Mouse (Mus musculus) liver, adult 2 months (tissue): ENCODE measurements at regions not wholly inside any gene's neighbourhood (a gene's known extent, or its start where the extent isn't known, plus 50 kb on each side); places are given as distances from the start of the nearest gene placed in this dataset.

Source experiments
- DNase-seq: peaks from one replicate; pipeline ENCODE4 v3.0.0-alpha.2; 2011; ENCODE audit warnings: low read depth, low spot score; ENCODE audit errors: extremely low read depth
- H3K27ac ChIP-seq: fragments of 200-500 bp; replicated peaks from 2 replicates; pipeline ENCODE4 v1.5.1; 2012; ENCODE audit warnings: low read depth, mild to moderate bottlenecking, control low read depth, inconsistent platforms, low read length; ENCODE audit not compliant: insufficient read depth
- H3K27me3 ChIP-seq: fragments of 200-500 bp; 2 replicates; pipeline ENCODE4 v1.6.1; 2012; ENCODE audit warnings: mild to moderate bottlenecking, moderate library complexity, low read length, inconsistent platforms; ENCODE audit not compliant: control insufficient read depth, insufficient read depth
- H3K36me3 ChIP-seq: fragments of 200-500 bp; 2 replicates; pipeline ENCODE4 v1.6.1; 2012; ENCODE audit warnings: low read length, inconsistent platforms; ENCODE audit not compliant: control insufficient read depth, insufficient read depth
- H3K4me1 ChIP-seq: fragments of 200-500 bp; 2 replicates; pipeline ENCODE4 v1.6.1; 2011; ENCODE audit warnings: low read length; ENCODE audit not compliant: control insufficient read depth, insufficient read depth
- H3K4me3 ChIP-seq: fragments of 200-500 bp; 2 replicates; pipeline ENCODE4 v1.5.1; 2011; ENCODE audit warnings: low read depth, mild to moderate bottlenecking, control low read depth, low read length, moderate library complexity; ENCODE audit not compliant: insufficient read depth
- H3K79me2 ChIP-seq: fragments of 200-500 bp; 2 replicates; pipeline ENCODE4 v1.6.1; 2012; ENCODE audit warnings: inconsistent platforms, mild to moderate bottlenecking, low read length, moderate library complexity; ENCODE audit not compliant: control insufficient read depth, insufficient read depth
- H3K9ac ChIP-seq: fragments of 200-500 bp; 2 replicates; pipeline ENCODE4 v1.6.1; 2012; ENCODE audit warnings: low read depth, mild to moderate bottlenecking, control low read depth, inconsistent platforms, low read length
- CTCF ChIP-seq: fragments of 200-500 bp; IDR thresholded peaks from 2 replicates; pipeline ENCODE4 v1.5.1; 2011; ENCODE audit warnings: low read depth, low read length, control low read depth
- POLR2A ChIP-seq: fragments of 200-500 bp; IDR thresholded peaks from 2 replicates; pipeline ENCODE4 v1.6.1; 2011; ENCODE audit warnings: low read length, control low read depth; ENCODE audit not compliant: insufficient read depth; ENCODE audit errors: extremely low read depth
- WGBS: fragments of 180-500 bp; shearing (Covaris S2); methylation state at CpG from one replicate; pipeline ENCODE4 v1.1.7; 2018; 5-methylcytosine and 5-hydroxymethylcytosine counted together

DNA sequence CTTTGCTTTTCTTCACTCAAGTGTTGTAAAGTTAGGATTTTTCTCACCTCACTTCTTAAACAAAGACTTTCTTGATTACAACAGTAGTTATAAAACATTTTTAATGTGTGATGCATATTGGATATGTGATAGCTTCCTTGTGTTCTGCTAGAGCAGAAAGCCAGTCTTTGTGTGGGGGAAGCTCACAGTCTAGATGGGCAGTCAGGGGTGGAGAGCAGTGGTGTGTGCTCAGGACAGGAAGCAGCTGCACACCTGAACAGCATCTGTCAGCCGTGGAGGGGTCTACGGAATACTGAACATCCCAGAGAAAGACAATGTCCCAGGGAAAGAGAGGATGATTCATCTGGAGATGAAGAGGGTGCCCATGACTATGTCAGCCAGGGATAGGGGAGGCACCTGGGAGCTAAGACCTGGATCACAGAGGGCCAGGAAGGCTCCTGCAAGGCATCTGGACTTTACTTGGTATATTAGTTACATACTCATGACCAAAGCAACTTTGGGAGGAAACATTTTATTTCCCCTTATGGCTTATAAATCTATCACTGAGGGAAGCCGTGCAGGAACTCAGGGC is 53.9 kb upstream of the Zfp648 start:
- no peak for TF ChIP-seq CTCF
- no peak for TF ChIP-seq POLR2A
- 87% methylated on average over 3 of the region's 3 CpGs for WGBS
- Histone ChIP-seq H3K36me3 (no peaks in the 10 kb centered on the region), H3K4me3 (no peak overlapping the region), H3K9ac (no peak overlapping the region), H3K4me1 (peaks cover 14% of the 10 kb centered on the region), H3K79me2 (no peaks in the 10 kb centered on the region), H3K27ac (no peak overlapping the region), H3K27me3 (no peaks in the 10 kb centered on the region)
- no peak for DNase-seq

DNA sequence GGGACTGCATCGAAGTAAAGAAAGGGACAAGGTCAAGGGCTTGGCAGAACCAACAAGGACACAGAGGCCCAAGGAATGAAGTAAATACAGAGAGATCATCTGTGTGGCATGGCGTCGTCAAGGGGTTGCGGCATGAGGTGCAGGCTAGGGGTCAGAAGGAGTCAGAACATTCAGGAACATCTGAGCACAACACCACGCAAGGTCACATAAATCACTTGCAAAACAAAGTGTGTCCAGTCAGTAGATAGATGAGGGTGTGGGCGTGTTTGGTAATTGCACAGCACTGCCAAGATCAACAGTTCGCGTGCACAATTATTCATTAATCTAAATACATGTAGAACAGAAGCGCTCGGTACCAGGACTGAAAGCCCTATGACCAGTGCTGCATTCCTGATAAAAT is 52.0 kb upstream of the Zfp648 start:
- no peak overlapping the region for H3K9ac ChIP-seq
- peaks cover 14% of the 10 kb centered on the region for H3K4me1 ChIP-seq
- peak overlapping the region; percentile 29 for H3K27ac ChIP-seq
- H3K4me3 ChIP-seq = no peak overlapping the region
- no peaks in the 10 kb centered on the region for H3K36me3 ChIP-seq
- no peaks in the 10 kb centered on the region for H3K27me3 ChIP-seq
- H3K79me2 ChIP-seq = no peaks in the 10 kb centered on the region
- TF ChIP-seq CTCF (no peak), POLR2A (no peak)
- WGBS = 21% methylated on average over 10 of the region's 10 CpGs
- DNase-seq = peak; percentile 94

DNA sequence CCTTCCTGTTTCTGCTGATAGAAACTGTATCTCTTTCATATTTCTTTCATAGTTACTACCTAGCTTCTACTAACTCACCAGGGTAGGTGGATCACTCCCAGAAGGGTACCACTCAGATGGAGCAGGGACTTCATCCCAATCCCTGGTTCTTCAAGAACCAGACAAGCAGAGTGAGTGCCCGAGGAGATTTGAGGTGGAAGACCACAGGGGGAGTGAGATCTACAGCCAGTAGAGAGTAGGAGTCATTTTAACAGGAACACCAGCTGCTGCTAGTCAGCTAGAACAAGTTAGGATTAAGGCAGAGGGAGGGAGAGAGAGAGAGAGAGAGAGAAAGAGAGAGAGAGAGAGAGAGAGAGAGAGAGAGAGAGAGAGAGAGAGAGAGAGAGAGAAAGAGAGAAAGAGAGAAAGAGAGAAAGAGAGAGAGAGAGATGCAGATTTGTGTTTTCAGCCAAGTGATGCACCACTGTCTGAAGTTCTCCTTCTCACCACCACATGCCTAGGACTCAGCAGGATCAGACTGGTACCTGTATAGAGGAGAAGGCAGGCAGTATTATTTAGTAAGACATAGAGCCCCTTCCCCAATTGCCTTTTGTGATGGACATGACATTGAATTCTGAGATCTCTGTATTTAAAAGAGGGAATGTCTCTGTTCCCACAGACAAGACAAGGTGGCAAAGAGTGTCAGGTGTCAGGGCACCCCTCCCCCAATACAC is 51.4 kb upstream of the Zfp648 start:
- Histone ChIP-seq H3K4me3 (no peak overlapping the region), H3K79me2 (no peaks in the 10 kb centered on the region), H3K9ac (peak overlapping the region; percentile 52; the same call in 1 of the 2 replicates), H3K27ac (peak overlapping the region; percentile 79), H3K36me3 (no peaks in the 10 kb centered on the region), H3K27me3 (no peaks in the 10 kb centered on the region), H3K4me1 (peaks cover 18% of the 10 kb centered on the region)
- no peak for DNase-seq
- TF ChIP-seq CTCF (no peak), POLR2A (no peak)
- WGBS = 47% methylated on average over 1 of the region's 1 CpGs

DNA sequence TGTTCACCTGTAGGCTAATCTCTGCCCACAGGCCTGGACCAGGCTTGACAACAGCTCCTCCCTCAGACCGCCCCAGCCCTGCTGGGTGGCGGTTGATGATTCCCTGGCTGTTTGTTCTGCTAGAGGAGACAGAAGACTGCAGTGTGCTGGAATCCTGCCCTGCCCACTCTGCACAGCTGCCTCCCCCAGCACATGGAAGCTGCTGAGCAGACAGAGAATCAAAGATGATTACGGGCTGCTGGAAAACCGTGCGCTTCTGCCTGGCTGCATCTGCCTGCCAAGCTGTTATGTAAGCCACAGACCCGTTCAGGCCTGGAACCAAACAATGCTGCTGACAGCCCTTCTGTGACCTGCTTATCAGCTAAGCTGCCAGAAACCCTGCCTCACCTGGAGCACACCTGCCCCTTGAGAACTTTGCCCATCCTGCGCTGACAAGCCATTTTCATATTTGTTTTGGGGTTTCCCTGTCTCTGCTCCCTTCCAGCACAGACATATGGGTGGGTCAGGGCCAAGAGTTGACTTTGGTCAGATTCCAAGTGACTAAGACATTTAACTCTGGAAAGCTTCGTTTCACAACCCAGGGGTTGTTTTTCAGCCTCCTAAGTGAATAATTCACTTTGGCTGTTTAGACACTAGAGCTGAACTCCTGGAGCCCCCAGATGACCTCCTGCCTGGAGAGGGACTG is 50.7 kb upstream of the Zfp648 start:
- peak; percentile 98 for DNase-seq
- TF ChIP-seq POLR2A (no peak), CTCF (0 out of 2 replicates have a peak, but pooled peaks have one; percentile 18)
- Histone ChIP-seq H3K9ac (no peak overlapping the region), H3K27ac (peak overlapping the region; percentile 62), H3K4me1 (peaks cover 18% of the 10 kb centered on the region), H3K27me3 (no peaks in the 10 kb centered on the region), H3K79me2 (no peaks in the 10 kb centered on the region), H3K4me3 (no peak overlapping the region), H3K36me3 (no peaks in the 10 kb centered on the region)
- 14% methylated on average over 8 of the region's 8 CpGs for WGBS
